Mouse (Mus musculus) intestine, embryonic 14.5 days (tissue): Measurements from ENCODE around the gene Kcnk6. TPM values are rescaled to one million over a fixed set of nuclear protein-coding genes. Genes with fewer than 3 reads are reported as not detected.
"Not testable (repeated sequence)": the region's sequence is repeated elsewhere in the genome, so short reads cannot be mapped to it uniquely, and the experiment has no call there.

Experiments
- ATAC-seq: fragments of 200-750 bp; cut with Nextera tagmentation; replicated peaks from 2 replicates; pipeline ENCODE4 v1.8.0; 2017; ENCODE audit warnings: low read depth, moderate number of reproducible peaks, moderate TSS enrichment, moderate library complexity; ENCODE audit not compliant: low FRiP score, low TSS enrichment
- DNase-seq: peaks from one replicate; pipeline ENCODE4 v3.0.0-alpha.2; 2018; ENCODE audit warnings: low spot score
- H3K27ac ChIP-seq: fragments of 300-500 bp; sonication (generic); 2 replicates; pipeline ENCODE4 v1.5.1; 2014; ENCODE audit warnings: low read depth, mild to moderate bottlenecking, control low read depth
- H3K27me3 ChIP-seq: fragments of 300-500 bp; sonication (generic); replicated peaks from 2 replicates; pipeline ENCODE4 v1.6.1; 2014; ENCODE audit warnings: low read length, control low read depth; ENCODE audit not compliant: control insufficient read depth, insufficient read depth
- H3K36me3 ChIP-seq: fragments of 300-500 bp; sonication (generic); 2 replicates; pipeline ENCODE4 v1.6.1; 2014; ENCODE audit warnings: low read length, control low read depth; ENCODE audit not compliant: control insufficient read depth, insufficient read depth
- H3K4me1 ChIP-seq: fragments of 300-500 bp; sonication (generic); replicated peaks from 2 replicates; pipeline ENCODE4 v1.6.1; 2014; ENCODE audit warnings: low read length, control low read depth, mixed read lengths; ENCODE audit not compliant: control insufficient read depth, insufficient read depth
- H3K4me2 ChIP-seq: fragments of 300-500 bp; sonication (generic); 2 replicates; pipeline ENCODE4 v1.6.1; 2014; ENCODE audit warnings: low read length
- H3K4me3 ChIP-seq: fragments of 300-500 bp; sonication (generic); 2 replicates; pipeline ENCODE4 v1.5.1; 2014; ENCODE audit warnings: low read depth, low read length, control low read depth, mixed read lengths
- H3K9ac ChIP-seq: fragments of 300-500 bp; sonication (generic); 2 replicates; pipeline ENCODE4 v1.6.1; 2014; ENCODE audit warnings: mild to moderate bottlenecking, low read length
- H3K9me3 ChIP-seq: fragments of 300-500 bp; sonication (generic); 2 replicates; pipeline ENCODE4 v1.6.1; 2016; ENCODE audit warnings: low read length, control low read depth; ENCODE audit not compliant: control insufficient read depth
- WGBS: fragments of 180-500 bp; shearing (Covaris S2); extraction: QIAGEN DNeasy Blood & Tissue Kit; methylation state at CpG from one replicate; pipeline ENCODE4 v1.1.7; 2014; 5-methylcytosine and 5-hydroxymethylcytosine counted together
- polyA plus RNA-seq: library from polyadenylated mRNA; unstranded; fragments of >200 nt; fragmentation: Nextera tagmentation; extraction: Ambion mirVana; gene quantifications from 2 replicates; pipeline ENCODE4 v1.2.1, GENCODE M21; 2014

Gene Kcnk6
- polyA plus RNA-seq, 1 experiment from 2014 or later: 0.65 TPM

- H3K9ac ChIP-seq: no peak overlapping the region
Observed at GRCm38 (mm10) chr7:29211415-29212198, 20.7 kb downstream of the Kcnk6 start.

GRCm38 (mm10) chr7:29211013-29211412 is 21.3 kb downstream of the Kcnk6 start:
- WGBS: 19% methylated on average over 15 of the region's 15 CpGs
- not testable (repeated sequence) for DNase-seq, H3K36me3 ChIP-seq, H3K27me3 ChIP-seq, H3K9me3 ChIP-seq, H3K4me1 ChIP-seq, H3K9ac ChIP-seq
- 0 out of 2 replicates have a peak, but pooled peaks have one; percentile 12 for ATAC-seq
- Histone ChIP-seq H3K4me3 (peak overlapping the region; percentile 30), H3K4me2 (peak overlapping the region; percentile 44), H3K27ac (peak overlapping the region; percentile 52; the same call in 1 of the 2 replicates)

More at GRCm38 (mm10) chr7:29211415-29212198, 20.7 kb downstream of the Kcnk6 start:
- H3K4me1 ChIP-seq: no peaks in the 10 kb centered on the region
- no peaks in the 10 kb centered on the region for H3K36me3 ChIP-seq
- peak overlapping the region; percentile 44 for H3K4me2 ChIP-seq
- peak; percentile 91 for DNase-seq
- 5% methylated on average over 34 of the region's 34 CpGs for WGBS
- peak overlapping the region; percentile 52 for H3K27ac ChIP-seq
- no peaks in the 10 kb centered on the region; the same call in 1 of the 2 replicates for H3K27me3 ChIP-seq
- peak; percentile 85 for ATAC-seq
- no peaks in the 10 kb centered on the region; the same call in 1 of the 2 replicates for H3K9me3 ChIP-seq
- H3K4me3 ChIP-seq: peak overlapping the region; percentile 30

GRCm38 (mm10) chr7:29202577-29202976 is 29.7 kb downstream of the Kcnk6 start:
- no peak overlapping the region for H3K27ac ChIP-seq
- WGBS: 83% methylated on average over 6 of the region's 6 CpGs
- no peak overlapping the region for H3K4me2 ChIP-seq
- H3K9me3 ChIP-seq: no peaks in the 10 kb centered on the region
- ATAC-seq: no peak
- no peaks in the 10 kb centered on the region for H3K36me3 ChIP-seq
- H3K9ac ChIP-seq: no peak overlapping the region
- H3K27me3 ChIP-seq: no peaks in the 10 kb centered on the region
- H3K4me1 ChIP-seq: no peaks in the 10 kb centered on the region
- no peak overlapping the region for H3K4me3 ChIP-seq
- DNase-seq: no peak

- H3K9ac ChIP-seq, H3K4me3 ChIP-seq, H3K36me3 ChIP-seq, H3K9me3 ChIP-seq, H3K27ac ChIP-seq, DNase-seq, H3K4me1 ChIP-seq, H3K4me2 ChIP-seq, H3K27me3 ChIP-seq: not testable (repeated sequence)
- 90% methylated on average over 1 of the region's 1 CpGs for WGBS
- peak; percentile 53 for ATAC-seq
Observed at GRCm38 (mm10) chr7:29194230-29194629, 38.1 kb downstream of the Kcnk6 start.

- H3K27me3 ChIP-seq, H3K9ac ChIP-seq, H3K4me3 ChIP-seq, H3K27ac ChIP-seq, DNase-seq, H3K9me3 ChIP-seq, H3K36me3 ChIP-seq, ATAC-seq, H3K4me2 ChIP-seq: not testable (repeated sequence)
- H3K4me1 ChIP-seq: peaks cover 14% of the 10 kb centered on the region
- WGBS: 86% methylated on average over 4 of the region's 4 CpGs
Observed at GRCm38 (mm10) chr7:29181323-29181722, 51.0 kb downstream of the Kcnk6 start.

- Histone ChIP-seq H3K4me1 (peaks cover 14% of the 10 kb centered on the region), H3K9ac (no peak overlapping the region), H3K4me3 (peak overlapping the region; percentile 97), H3K4me2 (peak overlapping the region; percentile 56), H3K9me3 (no peaks in the 10 kb centered on the region), H3K27me3 (no peaks in the 10 kb centered on the region), H3K27ac (no peak overlapping the region), H3K36me3 (peaks cover 15% of the 10 kb centered on the region)
- WGBS: 42% methylated on average over 5 of the region's 5 CpGs
- ATAC-seq (peak; percentile 13; the same call in 1 of the 2 replicates), DNase-seq (no peak)
Observed at GRCm38 (mm10) chr7:29180854-29181236, 51.5 kb downstream of the Kcnk6 start.

- peak; percentile 94 for DNase-seq
- Histone ChIP-seq H3K4me3 (peak within 1 kb of the TSS; percentile 97), H3K9ac (peak within 1 kb of the TSS; percentile 72), H3K4me2 (peak within 1 kb of the TSS; percentile 79), H3K4me1 (peaks cover 14% of the 10 kb centered on the region), H3K27ac (peak within 1 kb of the TSS; percentile 40; the same call in 1 of the 2 replicates), H3K27me3 (no peaks in the 10 kb centered on the region), H3K36me3 (peaks cover 20% of the 10 kb centered on the region), H3K9me3 (no peaks in the 10 kb centered on the region)
- ATAC-seq: peak; percentile 93
- WGBS: under 1% methylated on average over 62 of the region's 62 CpGs
Observed at GRCm38 (mm10) chr7:29180077-29180853, 52.0 kb downstream of the Kcnk6 start, which contains the start of gene Psmd8. Gene Psmd8, minus strand, starts transcription at chr7:29180701.

- no peaks in the 10 kb centered on the region for H3K9me3 ChIP-seq
- peak overlapping the region; percentile 40; the same call in 1 of the 2 replicates for H3K27ac ChIP-seq
- H3K9ac ChIP-seq: peak overlapping the region; percentile 72
- H3K4me1 ChIP-seq: peaks cover 14% of the 10 kb centered on the region
- H3K27me3 ChIP-seq: 0 out of 2 replicates have a peak, but pooled peaks cover 2% of the 10 kb centered on the region
- H3K4me2 ChIP-seq: peak overlapping the region; percentile 79
- peaks cover 30% of the 10 kb centered on the region for H3K36me3 ChIP-seq
- peak overlapping the region; percentile 97 for H3K4me3 ChIP-seq
- 34% methylated on average over 7 of the region's 7 CpGs for WGBS
- ATAC-seq: no peak
- no peak for DNase-seq
Observed at GRCm38 (mm10) chr7:29179323-29179722, 53.0 kb downstream of the Kcnk6 start.
